Mouse (Mus musculus): ENCODE results near the gene Tnni3k. TPM values are rescaled to one million over a fixed set of nuclear protein-coding genes. Genes with fewer than 3 reads are reported as not detected.

The Tnni3k gene
- polyA plus RNA-seq (2012; ENCODE audit: insufficient read depth, insufficient read length, missing spikeins) = not detected in 2 replicates

DNA sequence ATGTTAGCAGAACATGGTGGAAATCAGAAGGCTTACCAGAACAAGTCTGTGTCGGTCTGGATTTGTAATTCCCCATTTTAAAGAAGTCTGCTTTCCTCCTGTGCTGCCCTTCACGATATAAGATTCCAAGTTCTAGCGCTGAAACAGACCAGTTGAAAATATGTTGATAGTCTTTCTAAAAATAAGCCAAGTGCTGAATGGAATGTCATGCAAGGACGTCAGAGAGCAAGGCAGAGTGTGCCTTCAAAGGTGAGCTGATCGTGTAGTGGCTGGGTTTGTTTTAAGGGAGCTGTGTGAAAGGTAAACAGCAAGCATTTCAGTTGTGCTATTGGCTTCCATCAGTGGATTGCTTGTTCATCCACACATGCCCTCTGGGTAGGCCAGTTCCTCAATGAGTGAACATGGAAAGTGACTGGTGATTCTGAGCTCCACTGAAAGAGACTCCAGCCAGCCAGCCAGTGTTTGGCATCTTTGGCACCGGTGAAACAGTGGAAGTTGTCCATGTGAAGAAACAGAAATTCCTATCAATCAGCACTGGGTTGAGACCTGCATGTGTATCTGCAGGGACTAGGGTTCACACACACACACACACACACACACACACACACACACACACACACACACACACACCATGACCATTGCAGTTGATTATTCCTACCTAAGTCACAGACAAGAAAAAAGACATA is at the start of gene Tnni3k:
Tnni3k (minus strand) TSS at position 177 of the 686 bp plus-strand sequence.
- no peaks in the 10 kb centered on the region for H3K4me1 ChIP-seq (ENCODE audit: control insufficient read depth, insufficient read depth, insufficient read length, low read length)
- H3K27ac ChIP-seq (replicated peaks; ENCODE audit: low read depth, low read length) = no peak within 1 kb of the TSS
- no peak within 1 kb of the TSS for H3K4me3 ChIP-seq (ENCODE audit: insufficient read depth, low read depth, low read length)

DNA sequence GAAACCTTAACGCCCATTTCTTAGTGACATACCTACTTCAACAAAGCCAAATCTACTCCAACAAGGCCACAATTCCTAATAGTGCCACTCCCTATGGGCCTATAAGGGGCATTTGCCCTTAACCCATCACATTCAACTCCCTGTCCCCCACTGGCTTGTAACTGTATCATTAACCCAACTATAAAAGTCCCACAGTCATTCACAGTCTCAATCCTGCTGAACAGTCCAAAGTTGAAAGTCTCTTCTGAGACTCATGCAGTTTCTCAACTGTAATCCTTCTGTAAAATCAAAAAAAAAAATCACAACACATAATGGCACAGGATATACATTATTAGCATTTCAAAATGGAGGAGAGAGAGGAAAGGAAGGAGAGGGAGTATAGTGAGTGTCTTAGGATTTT is 44.1 kb upstream of the Tnni3k start:
- H3K27ac ChIP-seq (replicated peaks; ENCODE audit: low read depth, low read length) = no peak overlapping the region
- H3K4me1 ChIP-seq (ENCODE audit: control insufficient read depth, insufficient read depth, insufficient read length, low read length) = no peaks in the 10 kb centered on the region; the same call in 1 of the 2 replicates
- no peak overlapping the region for H3K4me3 ChIP-seq (ENCODE audit: insufficient read depth, low read depth, low read length)

DNA sequence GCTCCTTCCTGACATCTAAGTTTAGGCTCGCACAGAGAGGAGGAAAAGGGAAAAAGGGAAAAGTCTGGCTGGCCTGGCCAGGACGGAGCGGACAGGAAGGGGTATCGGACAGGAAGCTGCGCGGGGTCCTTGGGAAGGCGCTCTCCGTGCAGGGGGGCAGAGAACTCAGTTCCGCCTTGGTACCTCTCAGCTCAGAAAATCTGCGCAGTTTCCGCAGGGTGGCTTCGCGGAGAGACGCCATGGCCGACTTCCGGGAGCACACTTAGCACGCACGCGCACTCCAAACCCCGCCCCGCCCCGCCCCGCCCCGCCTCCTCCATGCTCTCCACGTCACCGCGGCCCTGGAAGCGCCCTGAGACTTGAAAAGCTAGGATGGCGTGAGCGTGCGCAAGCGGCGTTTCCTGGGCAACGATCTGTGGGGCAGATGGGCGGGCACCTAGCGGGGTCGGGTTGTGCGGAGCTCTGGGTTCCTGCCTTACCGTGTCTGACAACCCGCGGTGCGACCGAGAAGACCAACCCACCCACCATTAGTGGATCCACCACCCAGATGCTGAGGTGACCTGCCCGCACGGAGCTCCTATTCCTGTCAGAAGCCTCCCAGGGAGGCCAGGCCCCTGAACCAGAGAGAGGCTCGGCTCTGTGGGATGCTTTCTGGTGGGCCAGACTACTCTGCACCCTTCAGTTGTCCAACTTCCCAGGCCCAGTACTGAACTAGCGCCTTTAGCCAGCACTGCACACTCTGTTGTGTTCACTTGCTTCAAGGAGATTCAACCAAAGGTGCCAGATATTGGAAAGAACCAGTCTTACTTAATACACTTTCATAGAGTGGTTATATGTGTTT is 38.1 kb upstream of the Tnni3k start, which contains the start of the genes Fpgt and Lrriq3:
Fpgt (minus strand) TSS at position 288 of the 841 bp plus-strand sequence.
Lrriq3 (plus strand) TSS at position 319 of the 841 bp plus-strand sequence.
- H3K4me3 ChIP-seq (ENCODE audit: insufficient read depth, low read depth, low read length) = peak within 1 kb of the TSS; percentile 78
- peak within 1 kb of the TSS; percentile 43 for H3K27ac ChIP-seq (replicated peaks; ENCODE audit: low read depth, low read length)
- peaks cover 2% of the 10 kb centered on the region for H3K4me1 ChIP-seq (ENCODE audit: control insufficient read depth, insufficient read depth, insufficient read length, low read length)

DNA sequence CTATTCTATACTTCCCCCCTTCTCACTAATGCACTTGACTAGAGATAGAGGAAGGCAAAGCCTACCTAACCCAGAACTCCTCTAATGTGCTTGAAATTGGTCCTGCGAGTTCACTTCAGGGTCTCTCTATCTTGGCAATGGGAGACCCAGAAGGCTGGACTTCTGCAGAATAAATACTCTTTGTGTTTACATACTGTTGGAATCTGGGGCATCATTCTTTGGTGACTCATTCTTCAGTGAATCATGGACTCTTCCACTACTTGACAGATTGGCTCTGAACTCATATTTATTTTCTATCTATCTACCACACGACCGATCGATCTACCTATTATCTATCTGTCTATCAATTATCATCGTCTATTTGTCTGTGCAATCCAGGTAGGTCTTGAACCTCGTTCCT is 36.9 kb upstream of the Tnni3k start:
- H3K4me3 ChIP-seq (ENCODE audit: insufficient read depth, low read depth, low read length) = no peak overlapping the region
- no peak overlapping the region for H3K27ac ChIP-seq (replicated peaks; ENCODE audit: low read depth, low read length)
- peaks cover 2% of the 10 kb centered on the region for H3K4me1 ChIP-seq (ENCODE audit: control insufficient read depth, insufficient read depth, insufficient read length, low read length)

DNA sequence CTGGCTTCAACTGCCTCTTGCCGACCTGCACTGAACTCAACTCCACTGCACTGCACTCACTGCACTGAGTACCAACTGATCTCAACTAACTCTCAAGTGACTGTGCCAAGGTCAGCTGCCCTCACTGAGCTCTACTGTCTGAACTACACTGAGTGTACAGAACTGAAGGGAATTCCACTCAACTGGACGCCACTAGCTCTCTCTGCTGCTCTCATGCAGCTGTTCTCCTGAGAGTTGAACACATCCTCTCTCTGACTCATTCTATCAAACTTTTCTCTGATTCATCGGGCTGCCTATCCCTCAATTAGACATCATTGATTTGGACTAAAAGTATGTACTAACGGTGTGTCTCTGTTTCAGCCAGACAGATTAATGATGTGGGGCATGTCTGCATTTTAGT is 22.7 kb upstream of the Tnni3k start:
- H3K27ac ChIP-seq (replicated peaks; ENCODE audit: low read depth, low read length) = no peak overlapping the region

DNA sequence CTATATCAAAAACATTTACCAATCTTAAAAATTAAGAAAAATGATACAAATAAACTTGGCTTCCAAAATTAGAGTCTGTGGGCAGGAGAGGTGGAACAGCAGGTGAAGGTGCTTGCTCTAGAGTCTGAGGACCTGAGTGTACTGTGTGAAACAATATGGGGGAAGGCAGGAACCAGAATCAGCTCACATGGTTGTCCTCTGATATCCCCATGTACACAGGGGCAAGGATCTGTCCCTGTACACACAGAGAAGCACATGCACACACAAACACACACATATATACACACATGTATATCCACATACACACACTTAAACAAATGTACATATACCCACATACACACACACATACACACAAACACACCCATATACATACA is 4.2 kb upstream of the Tnni3k start:
- H3K27ac ChIP-seq (replicated peaks; ENCODE audit: low read depth, low read length) = no peak overlapping the region
- H3K4me1 ChIP-seq (ENCODE audit: control insufficient read depth, insufficient read depth, insufficient read length, low read length) = no peaks in the 10 kb centered on the region
- H3K4me3 ChIP-seq (ENCODE audit: insufficient read depth, low read depth, low read length) = no peak overlapping the region

More for the DNA sequence above, 22.7 kb upstream of the Tnni3k start:
- Histone ChIP-seq H3K4me3 (ENCODE audit: insufficient read depth, low read depth, low read length) (no peak overlapping the region), H3K4me1 (ENCODE audit: control insufficient read depth, insufficient read depth, insufficient read length, low read length) (no peaks in the 10 kb centered on the region)

DNA sequence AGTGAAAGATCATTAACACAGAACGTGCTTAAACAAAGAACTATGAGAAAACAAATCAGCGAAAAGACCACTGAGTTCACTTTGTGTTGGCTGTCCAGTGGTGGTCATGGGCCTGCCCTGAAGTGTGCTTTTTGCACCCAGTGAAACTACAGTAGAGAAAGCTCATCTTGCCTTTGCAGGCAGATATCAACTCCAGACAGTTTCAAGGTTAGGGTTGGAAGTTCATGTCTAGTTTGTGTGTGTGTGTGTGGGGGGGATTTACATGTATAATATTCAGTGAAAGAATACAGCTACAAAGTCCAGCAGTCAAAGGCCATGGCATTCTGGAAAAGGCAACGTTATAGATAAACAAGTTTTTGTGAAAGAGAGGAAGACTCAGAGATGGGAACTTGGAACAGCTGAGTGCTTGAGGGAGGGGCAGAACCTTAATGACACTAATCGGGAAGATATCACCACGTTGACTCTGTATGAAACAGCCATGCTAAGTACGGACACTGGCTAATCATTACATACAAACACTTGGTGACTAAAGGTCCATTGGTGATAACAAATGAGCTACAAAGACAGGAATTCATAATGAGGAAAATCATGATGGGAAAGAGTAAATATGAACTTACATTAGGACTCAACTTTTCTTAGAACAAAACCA is 3.7 kb upstream of the Tnni3k start:
- H3K27ac ChIP-seq (replicated peaks; ENCODE audit: low read depth, low read length) = no peak overlapping the region
- no peaks in the 10 kb centered on the region for H3K4me1 ChIP-seq (ENCODE audit: control insufficient read depth, insufficient read depth, insufficient read length, low read length)
- no peak overlapping the region for H3K4me3 ChIP-seq (ENCODE audit: insufficient read depth, low read depth, low read length)

DNA sequence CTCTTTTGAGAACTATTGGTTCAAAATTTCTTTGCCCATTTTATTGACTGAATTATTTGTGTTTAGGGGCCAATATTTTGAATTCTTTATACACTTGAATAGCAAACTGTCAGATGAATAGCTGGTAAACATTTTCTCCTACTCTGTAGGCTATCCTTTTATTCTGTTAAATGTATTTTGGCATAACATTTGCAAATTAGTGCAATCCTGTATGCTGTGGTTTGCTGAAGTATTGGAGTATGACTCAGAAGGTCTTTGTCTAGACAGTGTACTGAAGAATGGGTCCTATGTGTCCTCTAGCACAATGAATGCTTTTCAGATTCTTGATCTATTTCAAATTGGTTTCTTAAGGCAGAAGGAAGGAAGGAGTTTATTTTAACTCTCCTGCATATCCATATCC is 2.4 kb upstream of the Tnni3k start:
- Histone ChIP-seq H3K4me1 (ENCODE audit: control insufficient read depth, insufficient read depth, insufficient read length, low read length) (no peaks in the 10 kb centered on the region), H3K4me3 (ENCODE audit: insufficient read depth, low read depth, low read length) (no peak overlapping the region), H3K27ac (replicated peaks; ENCODE audit: low read depth, low read length) (no peak overlapping the region)

DNA sequence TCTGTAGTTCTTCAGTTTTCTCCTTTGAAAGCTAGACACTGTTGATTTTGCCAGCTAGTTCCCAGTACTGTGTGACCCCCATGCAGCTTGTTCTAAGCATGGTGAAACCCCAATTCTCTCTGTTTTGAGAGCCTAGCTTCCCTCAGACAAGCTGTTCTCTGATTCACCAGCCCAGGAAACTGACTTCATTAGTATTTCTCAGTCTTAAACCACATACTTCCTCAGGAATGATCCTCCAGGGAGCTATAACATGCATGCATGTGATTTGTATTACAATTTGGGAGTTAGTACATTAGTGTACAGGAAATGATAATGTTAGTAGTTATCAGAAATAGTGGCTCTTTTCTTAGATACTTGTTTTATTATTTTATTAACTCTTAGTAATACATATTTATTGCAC is 1.4 kb upstream of the Tnni3k start:
- H3K4me3 ChIP-seq (ENCODE audit: insufficient read depth, low read depth, low read length) = no peak overlapping the region
- H3K27ac ChIP-seq (replicated peaks; ENCODE audit: low read depth, low read length) = no peak overlapping the region
- H3K4me1 ChIP-seq (ENCODE audit: control insufficient read depth, insufficient read depth, insufficient read length, low read length) = no peaks in the 10 kb centered on the region

DNA sequence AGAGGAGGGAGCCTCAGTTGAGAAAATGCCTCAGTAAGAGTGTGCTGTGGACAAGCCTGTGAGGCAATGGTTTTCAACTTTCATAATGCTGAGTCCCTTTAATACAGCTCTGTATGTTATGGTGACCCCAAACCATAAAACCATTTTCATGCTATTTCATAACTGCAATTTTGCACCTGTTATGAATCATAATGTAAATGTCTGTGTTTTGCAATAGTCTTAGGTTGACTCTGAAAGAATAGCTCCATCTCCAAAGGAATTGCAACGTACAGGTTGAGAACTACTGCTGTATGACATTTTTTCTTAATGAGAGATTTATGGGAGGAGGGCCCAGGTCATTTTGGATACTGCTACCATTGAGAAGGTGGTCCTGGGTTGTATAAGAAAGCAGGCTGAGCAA is 2.0 kb downstream of the Tnni3k start:
- Histone ChIP-seq H3K4me3 (ENCODE audit: insufficient read depth, low read depth, low read length) (no peak overlapping the region), H3K4me1 (ENCODE audit: control insufficient read depth, insufficient read depth, insufficient read length, low read length) (no peaks in the 10 kb centered on the region), H3K27ac (replicated peaks; ENCODE audit: low read depth, low read length) (no peak overlapping the region)

DNA sequence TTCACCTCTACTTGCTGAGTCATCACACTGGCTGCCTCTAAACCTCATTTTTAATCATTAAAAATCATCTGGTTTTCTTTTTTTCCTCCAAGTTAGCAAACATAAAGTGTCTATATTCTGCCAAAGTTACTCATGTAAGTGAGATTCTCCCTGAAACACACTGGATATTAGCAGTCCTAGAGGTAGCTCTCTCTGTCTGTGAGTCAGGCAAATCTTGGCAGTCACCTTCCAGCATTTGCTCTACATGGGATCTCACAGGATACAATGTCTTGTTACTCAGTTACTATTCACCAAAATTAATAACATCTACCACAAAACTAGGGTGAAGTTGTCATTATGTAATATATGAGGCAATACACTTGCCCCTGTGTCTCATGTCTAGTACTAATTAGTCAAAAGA is 3.2 kb downstream of the Tnni3k start:
- Histone ChIP-seq H3K4me1 (ENCODE audit: control insufficient read depth, insufficient read depth, insufficient read length, low read length) (no peaks in the 10 kb centered on the region), H3K4me3 (ENCODE audit: insufficient read depth, low read depth, low read length) (no peak overlapping the region), H3K27ac (replicated peaks; ENCODE audit: low read depth, low read length) (no peak overlapping the region)

DNA sequence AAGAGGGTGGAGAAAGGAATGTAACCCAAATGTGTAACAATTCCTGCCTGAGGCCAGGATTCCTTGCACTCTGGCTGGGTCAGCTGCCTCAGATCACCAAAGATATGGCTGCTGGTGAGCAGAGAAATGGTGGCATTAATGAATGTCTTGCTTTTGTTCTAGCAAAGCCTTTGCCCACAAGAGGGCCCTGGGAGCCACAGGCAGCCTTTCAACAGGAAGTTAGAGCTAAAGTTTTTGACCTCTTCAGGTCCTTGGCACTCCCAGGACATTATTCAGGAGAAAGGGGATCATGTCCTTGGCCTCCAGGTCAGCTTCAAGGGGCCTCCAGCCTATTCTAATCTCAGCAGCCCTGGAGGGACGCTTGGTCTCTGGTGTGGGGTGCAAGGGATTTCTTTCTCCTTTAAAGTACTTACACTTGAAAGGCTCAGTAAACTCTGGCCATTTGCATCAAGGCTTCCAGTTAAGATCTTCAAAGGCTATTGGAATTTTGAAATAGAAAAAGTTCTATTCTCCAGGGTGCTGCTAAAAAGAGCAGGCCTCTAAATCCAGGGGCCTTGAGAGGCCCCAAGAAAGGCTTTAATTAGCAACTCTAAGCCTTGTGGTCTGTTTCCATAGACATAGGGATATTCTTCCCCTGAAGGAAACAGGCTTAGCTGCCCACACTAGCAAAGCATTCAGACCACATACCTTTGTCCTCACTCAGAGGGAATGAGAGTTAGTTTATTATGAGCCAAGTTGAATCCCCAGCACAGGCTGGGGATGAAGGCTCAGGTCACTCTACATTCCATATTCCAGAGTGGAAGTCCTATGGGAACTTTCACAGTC is 16.0 kb downstream of the Tnni3k start:
- Histone ChIP-seq H3K4me3 (ENCODE audit: insufficient read depth, low read depth, low read length) (no peak overlapping the region), H3K4me1 (ENCODE audit: control insufficient read depth, insufficient read depth, insufficient read length, low read length) (no peaks in the 10 kb centered on the region), H3K27ac (replicated peaks; ENCODE audit: low read depth, low read length) (no peak overlapping the region)

DNA sequence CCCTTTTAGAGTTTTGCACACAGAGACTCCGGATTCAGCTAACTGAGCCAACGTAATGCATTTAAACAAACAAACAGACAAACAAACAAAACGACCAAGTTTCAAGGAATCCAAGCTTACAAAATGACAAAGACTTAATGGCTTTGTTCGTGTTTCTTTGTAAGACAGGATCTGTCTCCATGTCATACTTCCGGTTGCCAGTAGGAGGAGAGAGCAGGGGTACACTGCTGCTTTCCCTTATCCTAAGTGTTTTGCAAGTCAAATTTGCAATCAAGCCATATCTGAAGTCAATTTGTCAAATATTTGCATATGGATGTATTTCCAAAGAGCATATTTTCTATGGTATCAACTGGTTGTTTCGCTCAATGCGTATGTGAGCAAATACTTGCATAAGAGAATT is 20.9 kb downstream of the Tnni3k start:
- Histone ChIP-seq H3K4me3 (ENCODE audit: insufficient read depth, low read depth, low read length) (no peak overlapping the region), H3K4me1 (ENCODE audit: control insufficient read depth, insufficient read depth, insufficient read length, low read length) (no peaks in the 10 kb centered on the region), H3K27ac (replicated peaks; ENCODE audit: low read depth, low read length) (no peak overlapping the region)

DNA sequence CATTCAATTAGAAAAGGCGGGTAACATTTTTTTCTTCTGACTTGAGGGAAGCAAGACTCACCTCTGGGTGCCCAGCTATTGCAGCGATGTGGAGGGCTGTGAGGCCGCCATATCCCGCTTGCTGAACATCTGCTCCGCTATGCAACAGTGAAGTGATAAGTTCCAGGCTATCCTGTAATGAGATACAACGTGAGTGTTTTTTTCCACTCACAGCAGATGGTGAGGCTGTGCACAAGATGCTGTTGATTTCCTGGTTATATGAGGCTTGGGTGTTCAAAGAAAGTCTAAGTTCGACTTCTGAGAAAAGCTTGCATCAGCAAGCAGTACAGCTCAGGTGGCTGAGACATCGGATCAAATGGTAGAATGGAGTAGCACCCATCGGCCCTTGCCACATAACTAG is 25.0 kb downstream of the Tnni3k start:
- no peaks in the 10 kb centered on the region for H3K4me1 ChIP-seq (ENCODE audit: control insufficient read depth, insufficient read depth, insufficient read length, low read length)
- no peak overlapping the region for H3K27ac ChIP-seq (replicated peaks; ENCODE audit: low read depth, low read length)
- H3K4me3 ChIP-seq (ENCODE audit: insufficient read depth, low read depth, low read length) = no peak overlapping the region

DNA sequence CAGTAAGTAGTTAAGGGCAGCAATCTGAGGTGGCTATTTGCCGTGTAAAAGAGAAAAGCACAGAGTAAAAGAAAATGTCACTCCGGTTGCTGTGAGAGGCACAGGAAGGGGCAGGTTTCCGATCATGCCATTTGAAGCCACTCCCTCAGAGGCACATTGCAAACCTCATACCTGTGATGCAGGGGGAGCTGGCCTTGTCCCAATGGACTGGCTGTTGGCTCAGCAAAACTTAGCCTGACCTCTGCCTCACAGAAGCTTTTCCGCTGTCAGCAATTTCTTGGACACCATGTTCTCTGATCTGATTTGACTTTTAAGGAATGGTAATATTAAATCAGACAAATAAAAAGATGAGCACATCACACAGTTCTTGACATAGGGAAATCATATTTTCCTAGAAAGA is 52.4 kb downstream of the Tnni3k start:
- Histone ChIP-seq H3K4me3 (ENCODE audit: insufficient read depth, low read depth, low read length) (no peak overlapping the region), H3K4me1 (ENCODE audit: control insufficient read depth, insufficient read depth, insufficient read length, low read length) (no peaks in the 10 kb centered on the region)

More for the DNA sequence above, 52.4 kb downstream of the Tnni3k start:
- no peak overlapping the region for H3K27ac ChIP-seq (replicated peaks; ENCODE audit: low read depth, low read length)
